Mouse (Mus musculus) kidney, adult 18-20 months (tissue): ENCODE data around the gene Slc1a7.

Source experiments
- DNase-seq: peaks from one replicate; pipeline ENCODE4 v3.0.0; 2021

The Slc1a7 gene

GRCm38 (mm10) chr4:108057247-108057646, 89.1 kb downstream of the Slc1a7 start:
- DNase-seq: no peak

DNA sequence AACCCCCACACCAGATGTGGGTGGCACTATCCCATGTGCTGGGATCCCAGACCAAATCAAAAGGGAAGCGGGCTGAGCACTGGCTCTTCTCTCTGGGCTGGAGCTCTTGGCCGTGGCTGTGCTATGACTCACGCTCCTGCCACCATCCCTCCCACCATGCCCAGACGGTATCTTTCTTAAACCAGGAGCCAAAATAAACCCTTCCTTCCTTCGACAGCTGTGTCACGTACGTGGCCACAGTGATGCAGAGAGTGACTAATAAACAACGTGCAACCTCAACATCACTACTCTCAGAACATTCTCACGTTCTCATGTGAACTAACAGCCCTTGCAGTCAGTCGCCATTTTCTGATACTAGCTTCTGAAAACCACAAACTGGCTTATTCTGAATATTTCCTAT, 90.0 kb downstream of the Slc1a7 start:
- DNase-seq: no peak

DNA sequence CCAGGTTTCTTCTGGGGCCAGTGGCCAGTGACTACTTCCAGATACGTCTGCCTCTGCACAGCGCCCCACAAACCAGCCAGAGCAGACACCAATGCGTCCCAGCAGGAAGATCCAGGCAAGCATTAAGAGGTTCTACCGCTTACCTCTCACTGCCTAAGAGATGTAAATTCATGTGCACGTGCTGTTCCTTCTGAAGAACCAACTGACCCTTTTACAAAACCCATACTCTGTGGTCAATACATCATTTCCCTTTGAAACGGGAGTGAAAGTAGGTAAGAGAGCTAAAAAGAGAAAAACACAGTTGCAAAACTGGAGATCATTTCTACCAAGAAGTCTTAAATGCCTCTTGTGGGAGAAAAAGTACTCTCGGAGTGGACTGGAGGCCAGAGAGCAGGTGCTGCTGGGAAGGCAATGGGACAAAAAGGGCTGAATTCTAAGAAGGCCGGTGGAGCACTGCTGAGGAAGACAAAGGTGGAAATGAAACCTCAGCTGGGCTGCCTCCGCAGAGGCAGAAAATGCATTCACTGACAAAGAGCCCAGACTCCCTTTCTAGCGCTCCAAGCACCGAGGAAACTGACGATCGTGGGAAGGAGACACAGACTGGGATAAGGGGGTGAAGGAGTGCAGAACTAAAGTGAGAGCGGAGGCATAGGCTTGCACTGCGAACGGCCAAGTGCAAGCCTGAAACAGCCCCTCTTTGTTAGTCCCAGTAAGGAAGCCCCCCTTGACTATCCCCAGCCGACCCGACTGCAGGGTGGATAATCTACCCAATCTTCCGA, 91.7 kb downstream of the Slc1a7 start:
- DNase-seq: no peak

- no peak for DNase-seq
Observed at GRCm38 (mm10) chr4:108060774-108061173, 92.6 kb downstream of the Slc1a7 start.

- DNase-seq: no peak
Observed at GRCm38 (mm10) chr4:108062524-108062923, 94.4 kb downstream of the Slc1a7 start.
